Mouse (Mus musculus): ENCODE measurements around the gene Atoh8. TPM values are rescaled to one million over a fixed set of nuclear protein-coding genes. Genes with fewer than 3 reads are reported as not detected.
A peak's percentile ranks its signal among the peaks of the same experiment; 100 is the strongest.

Atoh8 gene
- polyA plus RNA-seq, 1 experiment from 2014 or later, result 4.5 TPM

DNA sequence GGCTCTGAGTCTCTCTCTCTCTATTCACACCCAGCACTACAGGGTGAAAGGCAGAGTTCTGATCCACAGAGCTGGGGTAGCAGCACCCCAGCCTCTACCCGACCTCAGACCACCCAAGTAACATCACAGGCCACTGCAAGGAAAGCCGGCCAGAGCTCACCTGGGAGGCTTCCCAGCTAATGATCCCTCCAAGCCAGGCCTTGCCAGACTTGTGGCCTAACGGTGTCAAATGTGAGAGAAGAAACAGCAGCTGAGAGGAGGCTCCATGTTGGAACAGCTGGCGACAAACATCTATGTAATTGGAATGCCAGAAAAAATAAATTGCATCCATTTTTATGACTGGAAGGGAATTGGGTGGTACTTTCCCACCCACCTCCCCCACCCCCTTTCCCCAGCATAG lies 17.1 kb downstream of the Atoh8 start:
- H3K27ac ChIP-seq (ENCODE audit: low read depth, low read length), result no peak overlapping the region
- no peaks in the 10 kb centered on the region for H3K36me3 ChIP-seq (ENCODE audit: control insufficient read depth, insufficient read depth)
- no peak overlapping the region for H3K9ac ChIP-seq (ENCODE audit: low read depth, low read length)
- TF ChIP-seq CTCF (IDR thresholded peaks at IDR 0.05; ENCODE audit: low read depth), result no peak
- H3K27me3 ChIP-seq (replicated peaks; ENCODE audit: control insufficient read depth, insufficient read depth, low read length), result no peaks in the 10 kb centered on the region
- H3K4me3 ChIP-seq (ENCODE audit: low read depth, low read length), result no peak overlapping the region
- no peaks in the 10 kb centered on the region for H3K9me3 ChIP-seq (ENCODE audit: control insufficient read depth)
- H3K4me1 ChIP-seq (replicated peaks; ENCODE audit: control insufficient read depth, insufficient read depth, low read length), result peaks cover 13% of the 10 kb centered on the region; the same call in 1 of the 2 replicates
- WGBS, result 59% methylated on average over 4 of the region's 4 CpGs
- no peak overlapping the region for H3K4me2 ChIP-seq (replicated peaks; ENCODE audit: low read depth)
- ATAC-seq, result no peak

DNA sequence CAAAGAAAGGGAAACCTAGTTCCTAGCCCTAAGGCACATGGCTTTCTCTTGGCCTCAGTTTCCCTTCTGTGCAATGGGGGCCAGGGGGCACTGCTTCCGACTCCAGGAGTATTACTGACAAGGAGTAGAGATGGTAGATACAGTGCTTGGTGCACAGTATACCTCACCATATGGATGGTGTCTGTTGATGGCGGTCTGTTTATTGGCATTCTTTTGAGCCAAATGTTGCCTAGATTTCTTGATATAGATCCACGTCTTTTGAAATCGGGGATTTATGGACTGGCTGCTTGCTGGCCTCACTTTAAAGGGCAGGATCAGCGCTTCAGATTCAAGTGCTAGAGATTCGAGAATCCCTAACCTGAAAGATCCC lies 18.0 kb downstream of the Atoh8 start:
- no peaks in the 10 kb centered on the region for H3K27me3 ChIP-seq (replicated peaks; ENCODE audit: control insufficient read depth, insufficient read depth, low read length)
- H3K4me1 ChIP-seq (replicated peaks; ENCODE audit: control insufficient read depth, insufficient read depth, low read length), result peaks cover 11% of the 10 kb centered on the region; the same call in 1 of the 2 replicates
- H3K36me3 ChIP-seq (ENCODE audit: control insufficient read depth, insufficient read depth), result no peaks in the 10 kb centered on the region
- no peak overlapping the region for H3K9ac ChIP-seq (ENCODE audit: low read depth, low read length)
- TF ChIP-seq CTCF (IDR thresholded peaks at IDR 0.05; ENCODE audit: low read depth), result no peak
- H3K27ac ChIP-seq (ENCODE audit: low read depth, low read length), result 0 out of 2 replicates have a peak overlapping the region, but pooled peaks have one; percentile 42
- H3K4me2 ChIP-seq (replicated peaks; ENCODE audit: low read depth), result peak overlapping the region; percentile 56
- H3K9me3 ChIP-seq (ENCODE audit: control insufficient read depth), result no peaks in the 10 kb centered on the region
- 66% methylated on average over 6 of the region's 6 CpGs for WGBS
- H3K4me3 ChIP-seq (ENCODE audit: low read depth, low read length), result peak overlapping the region; percentile 23
- no peak for ATAC-seq

DNA sequence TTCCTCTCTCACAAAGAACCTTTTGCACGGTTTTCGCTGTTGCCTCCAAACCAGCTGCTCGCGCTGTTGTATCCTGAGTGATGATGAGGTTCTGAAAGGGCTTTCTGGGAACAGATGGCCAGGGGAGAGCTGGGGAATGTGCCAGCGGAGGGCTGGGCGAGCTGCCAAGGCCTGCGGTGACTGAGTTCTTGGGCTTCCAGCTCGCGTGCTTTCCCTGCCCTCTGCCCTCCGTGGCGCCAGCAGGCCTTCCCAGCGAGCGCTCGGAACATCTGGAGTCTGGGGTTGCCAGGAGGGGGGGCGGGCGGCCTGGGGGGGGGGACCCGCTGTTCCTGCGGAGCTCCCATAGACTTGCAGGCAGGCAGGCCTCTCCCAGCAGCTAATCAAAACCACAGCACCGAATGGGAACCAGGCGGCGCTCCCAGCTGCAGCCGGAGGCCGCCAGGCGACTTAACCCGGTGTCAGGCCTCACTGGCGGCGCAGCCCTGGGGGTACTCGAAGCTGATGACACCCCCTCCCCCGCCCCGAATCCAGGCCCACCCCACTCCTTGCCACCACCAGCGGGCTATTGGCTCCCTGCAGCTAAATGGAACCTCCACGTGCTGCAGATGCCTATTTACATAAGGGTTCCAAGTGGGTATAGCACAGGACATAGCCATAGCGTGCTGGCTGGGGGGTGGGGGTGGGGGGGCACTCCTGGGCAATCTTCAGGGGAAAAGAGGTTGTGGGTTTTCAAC lies 18.5 kb downstream of the Atoh8 start:
- peak overlapping the region; percentile 42; the same call in 1 of the 2 replicates for H3K27ac ChIP-seq (ENCODE audit: low read depth, low read length)
- no peaks in the 10 kb centered on the region for H3K9me3 ChIP-seq (ENCODE audit: control insufficient read depth)
- no peak overlapping the region for H3K9ac ChIP-seq (ENCODE audit: low read depth, low read length)
- WGBS, result 1% methylated on average over 33 of the region's 33 CpGs
- H3K4me3 ChIP-seq (ENCODE audit: low read depth, low read length), result peak overlapping the region; percentile 23
- peak overlapping the region; percentile 56 for H3K4me2 ChIP-seq (replicated peaks; ENCODE audit: low read depth)
- ATAC-seq, result peak; percentile 86
- H3K36me3 ChIP-seq (ENCODE audit: control insufficient read depth, insufficient read depth), result no peaks in the 10 kb centered on the region
- H3K27me3 ChIP-seq (replicated peaks; ENCODE audit: control insufficient read depth, insufficient read depth, low read length), result no peaks in the 10 kb centered on the region
- H3K4me1 ChIP-seq (replicated peaks; ENCODE audit: control insufficient read depth, insufficient read depth, low read length), result peaks cover 9% of the 10 kb centered on the region; the same call in 1 of the 2 replicates
- peak; percentile 51 for TF ChIP-seq CTCF (IDR thresholded peaks at IDR 0.05; ENCODE audit: low read depth)

DNA sequence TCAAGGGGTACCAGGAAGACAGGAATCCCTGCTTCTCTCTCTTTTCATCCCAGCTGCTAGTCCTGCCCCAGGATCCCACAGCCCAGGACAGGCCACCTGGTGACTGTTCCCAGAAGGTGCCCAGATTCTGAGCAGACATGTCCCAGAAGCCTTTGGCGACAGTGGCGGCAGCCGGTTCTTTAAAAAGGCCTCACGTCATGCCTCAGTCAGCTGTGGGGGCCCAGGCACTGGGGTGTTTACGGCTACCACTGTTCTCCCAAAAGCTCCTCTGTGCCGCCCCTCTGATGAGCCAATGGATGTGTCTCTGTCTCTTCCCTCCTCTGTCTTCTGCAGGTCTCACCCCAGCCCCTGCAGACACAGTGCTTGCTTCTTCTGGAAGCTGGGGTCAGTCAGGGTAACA lies 19.8 kb downstream of the Atoh8 start:
- H3K9me3 ChIP-seq (ENCODE audit: control insufficient read depth), result no peaks in the 10 kb centered on the region
- no peaks in the 10 kb centered on the region for H3K27me3 ChIP-seq (replicated peaks; ENCODE audit: control insufficient read depth, insufficient read depth, low read length)
- no peak for TF ChIP-seq CTCF (IDR thresholded peaks at IDR 0.05; ENCODE audit: low read depth)
- H3K4me1 ChIP-seq (replicated peaks; ENCODE audit: control insufficient read depth, insufficient read depth, low read length), result peaks cover 9% of the 10 kb centered on the region; the same call in 1 of the 2 replicates
- H3K4me2 ChIP-seq (replicated peaks; ENCODE audit: low read depth), result no peak overlapping the region
- H3K36me3 ChIP-seq (ENCODE audit: control insufficient read depth, insufficient read depth), result no peaks in the 10 kb centered on the region
- 63% methylated on average over 6 of the region's 6 CpGs for WGBS
- no peak overlapping the region for H3K4me3 ChIP-seq (ENCODE audit: low read depth, low read length)
- H3K27ac ChIP-seq (ENCODE audit: low read depth, low read length), result no peak overlapping the region
- ATAC-seq, result no peak
- no peak overlapping the region for H3K9ac ChIP-seq (ENCODE audit: low read depth, low read length)

DNA sequence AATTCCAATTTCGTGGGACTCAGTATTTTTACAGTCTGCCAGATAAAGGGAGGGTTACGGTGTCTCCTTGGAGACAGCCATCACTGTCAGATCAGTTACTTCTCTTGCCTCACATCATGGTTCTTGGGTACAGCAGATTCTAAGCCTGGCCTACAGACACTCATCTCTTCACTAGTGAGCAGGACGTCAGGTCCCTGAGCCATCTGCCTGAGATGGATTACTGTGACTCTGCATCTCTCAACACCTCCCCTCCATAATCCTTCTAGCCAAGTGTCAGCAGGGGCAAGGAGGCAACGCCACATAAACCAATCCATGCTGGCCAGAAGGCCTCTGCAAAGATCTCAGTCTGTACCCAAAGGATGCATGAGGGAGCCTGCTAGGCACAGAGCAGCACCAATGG lies 24.0 kb downstream of the Atoh8 start:
- Histone ChIP-seq H3K4me2 (replicated peaks; ENCODE audit: low read depth) (no peak overlapping the region), H3K4me1 (replicated peaks; ENCODE audit: control insufficient read depth, insufficient read depth, low read length) (peaks cover 5% of the 10 kb centered on the region; the same call in 1 of the 2 replicates), H3K9ac (ENCODE audit: low read depth, low read length) (no peak overlapping the region), H3K4me3 (ENCODE audit: low read depth, low read length) (no peak overlapping the region), H3K36me3 (ENCODE audit: control insufficient read depth, insufficient read depth) (peaks cover 8% of the 10 kb centered on the region; the same call in 1 of the 2 replicates), H3K27me3 (replicated peaks; ENCODE audit: control insufficient read depth, insufficient read depth, low read length) (no peaks in the 10 kb centered on the region), H3K9me3 (ENCODE audit: control insufficient read depth) (no peaks in the 10 kb centered on the region), H3K27ac (ENCODE audit: low read depth, low read length) (no peak overlapping the region)
- TF ChIP-seq CTCF (IDR thresholded peaks at IDR 0.05; ENCODE audit: low read depth), result no peak
- no peak for ATAC-seq
- WGBS, result 78% methylated on average over 4 of the region's 4 CpGs

DNA sequence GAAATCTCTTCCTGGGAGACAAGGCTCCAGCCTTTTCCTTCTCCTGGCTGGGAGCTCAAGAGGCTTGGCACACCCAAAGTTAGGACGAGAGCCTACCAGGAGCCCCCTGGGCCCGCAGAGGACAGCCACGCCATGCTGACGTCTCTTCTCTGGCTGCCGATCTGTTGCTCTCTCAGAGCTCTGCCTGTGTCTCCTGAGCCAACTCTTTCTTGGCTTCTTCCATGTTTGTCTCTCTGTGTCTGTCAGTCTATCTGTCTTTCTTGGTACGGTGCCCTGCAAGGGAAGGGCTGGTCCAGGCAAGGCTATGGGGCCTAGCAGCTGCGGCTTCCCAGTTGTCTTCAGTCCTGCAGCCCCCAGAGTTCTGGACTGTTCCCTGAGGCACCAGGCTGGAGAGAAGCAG lies 24.6 kb downstream of the Atoh8 start:
- Histone ChIP-seq H3K27ac (ENCODE audit: low read depth, low read length) (no peak overlapping the region), H3K36me3 (ENCODE audit: control insufficient read depth, insufficient read depth) (peaks cover 12% of the 10 kb centered on the region; the same call in 1 of the 2 replicates), H3K9ac (ENCODE audit: low read depth, low read length) (no peak overlapping the region), H3K4me1 (replicated peaks; ENCODE audit: control insufficient read depth, insufficient read depth, low read length) (peaks cover 2% of the 10 kb centered on the region; the same call in 1 of the 2 replicates), H3K4me2 (replicated peaks; ENCODE audit: low read depth) (no peak overlapping the region), H3K4me3 (ENCODE audit: low read depth, low read length) (no peak overlapping the region), H3K9me3 (ENCODE audit: control insufficient read depth) (no peaks in the 10 kb centered on the region), H3K27me3 (replicated peaks; ENCODE audit: control insufficient read depth, insufficient read depth, low read length) (no peaks in the 10 kb centered on the region)
- TF ChIP-seq CTCF (IDR thresholded peaks at IDR 0.05; ENCODE audit: low read depth), result no peak
- 85% methylated on average over 7 of the region's 7 CpGs for WGBS
- ATAC-seq, result no peak

Data from intestine, postnatal 0 days (tissue).